Mouse (Mus musculus): Measurements from ENCODE around the gene Olfr641.

Gene Olfr641

DNA sequence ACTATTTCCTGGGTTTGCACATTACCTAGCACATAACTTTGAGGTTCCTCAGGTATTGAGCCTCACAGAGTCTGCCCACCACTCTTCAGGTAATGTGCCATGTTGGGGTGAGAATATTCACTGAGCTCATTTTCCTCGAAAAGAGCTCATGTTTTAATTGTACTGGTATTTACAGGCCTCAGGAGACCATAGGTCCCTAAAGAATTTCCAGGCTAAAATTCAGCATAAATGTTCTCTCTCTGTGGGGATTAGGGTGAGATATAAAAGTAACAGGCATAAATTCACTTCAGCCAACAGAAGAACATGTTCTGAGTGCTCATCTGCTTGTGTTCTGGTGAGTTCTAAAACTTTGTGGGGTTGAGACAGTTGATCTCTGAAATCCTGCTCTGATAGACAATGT, at the start of gene Olfr641:
TSS of gene Olfr641 (plus strand) at position 301 of the 400 bp plus-strand sequence.
- no peak for DNase-seq (ENCODE audit: low spot score in 2 of 2)

GRCm38 (mm10) chr7:103998446-103998845, 36.8 kb upstream of the Olfr641 start, which contains the start of gene Olfr638:
Gene Olfr638 (plus strand): TSS chr7:103998746.
- no peak for DNase-seq (ENCODE audit: low spot score in 2 of 2)

DNA sequence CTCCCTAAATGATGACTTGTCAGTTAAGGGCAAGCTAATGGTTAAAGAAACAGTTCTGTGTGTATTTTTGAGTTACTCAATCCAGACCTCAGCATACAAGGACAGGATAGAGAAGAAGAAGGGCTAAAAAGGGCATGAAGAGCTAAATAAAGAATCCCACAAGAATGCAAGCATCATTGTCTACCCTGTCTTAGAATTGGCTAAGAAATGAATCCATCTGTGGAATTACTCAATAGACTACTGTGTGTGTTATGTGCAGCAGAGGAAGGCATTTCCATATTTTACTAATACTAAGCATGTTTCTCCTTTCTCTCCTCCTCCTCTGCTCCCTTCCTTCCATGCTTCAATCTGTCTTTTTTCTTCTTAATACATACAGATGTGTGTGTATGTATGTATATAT, 36.1 kb upstream of the Olfr641 start:
- DNase-seq (ENCODE audit: low spot score in 2 of 2) = no peak

DNA sequence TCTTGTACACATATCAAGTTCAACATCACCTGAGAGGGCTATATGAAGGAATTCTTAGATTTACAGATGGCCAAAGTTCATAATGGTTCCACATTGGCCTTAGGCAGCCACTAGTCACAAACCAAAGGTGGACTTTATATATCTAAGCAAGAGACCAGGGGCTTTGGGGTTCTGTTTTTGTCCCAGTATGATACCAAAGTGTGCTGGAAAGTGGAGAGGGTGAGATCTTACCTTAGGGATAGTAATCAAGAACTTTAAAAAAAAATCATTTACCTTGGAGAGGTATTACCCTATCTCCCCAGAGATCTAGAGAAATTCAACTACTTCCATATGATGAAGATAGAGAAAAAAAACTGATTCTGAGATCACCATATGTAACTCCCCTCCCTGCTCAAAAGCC, 18.0 kb upstream of the Olfr641 start, which contains the start of gene Olfr639:
TSS of gene Olfr639 (minus strand) at position 101 of the 400 bp plus-strand sequence.
- no peak for DNase-seq (ENCODE audit: low spot score in 2 of 2)

DNA sequence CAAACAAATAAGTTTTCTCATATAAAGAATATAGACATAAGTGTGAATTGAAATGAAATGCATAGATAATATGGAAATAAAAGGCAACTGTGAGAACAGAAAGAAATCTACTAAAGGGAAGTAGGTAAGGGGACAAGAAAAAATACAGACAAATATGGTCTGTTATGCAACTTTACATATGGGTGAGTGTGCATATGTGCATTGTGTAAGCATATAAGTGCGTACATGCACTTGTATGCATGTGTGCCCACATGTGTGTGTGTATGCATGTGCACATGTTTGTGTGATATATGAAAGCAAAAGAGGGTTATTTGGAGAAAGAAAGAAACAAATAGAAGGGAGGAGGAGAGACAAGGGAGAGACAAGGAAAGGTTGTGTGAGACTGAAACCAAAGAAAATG, 16.3 kb upstream of the Olfr641 start:
- DNase-seq (ENCODE audit: low spot score in 2 of 2) = no peak

GRCm38 (mm10) chr7:104021651-104022050, 13.6 kb upstream of the Olfr641 start:
- DNase-seq (ENCODE audit: low spot score in 2 of 2) = no peak

GRCm38 (mm10) chr7:104025473-104025872, 9.8 kb upstream of the Olfr641 start, which contains the start of gene Olfr640:
Gene Olfr640 (minus strand): TSS chr7:104025573.
- DNase-seq (ENCODE audit: low spot score in 2 of 2) = no peak

DNA sequence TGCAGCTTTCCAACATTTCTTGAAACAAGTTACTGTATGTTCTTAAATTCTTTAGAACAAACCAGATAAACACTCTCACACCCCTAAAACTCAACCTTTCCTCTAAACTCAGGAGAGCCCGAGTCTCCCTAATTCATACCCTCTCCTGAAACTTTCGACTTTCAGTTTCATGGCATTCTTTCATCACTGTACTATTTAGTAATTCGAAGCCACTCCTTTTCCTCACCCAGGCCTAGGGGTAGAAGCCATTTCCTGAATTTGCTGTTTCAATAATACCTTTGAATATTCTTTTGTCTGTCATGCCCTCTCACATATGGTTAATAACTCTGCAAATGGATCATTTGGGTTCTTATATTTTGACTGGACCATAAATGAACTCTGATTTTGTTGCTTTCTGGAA, 8.3 kb upstream of the Olfr641 start:
- no peak for DNase-seq (ENCODE audit: low spot score in 2 of 2)

GRCm38 (mm10) chr7:104050745-104051144, 15.5 kb downstream of the Olfr641 start:
- DNase-seq (ENCODE audit: low spot score in 2 of 2) = no peak

GRCm38 (mm10) chr7:104052566-104052965, 17.3 kb downstream of the Olfr641 start, which contains the start of gene Olfr642:
Gene Olfr642 (minus strand): TSS chr7:104052666.
- DNase-seq (ENCODE audit: low spot score in 2 of 2) = no peak

- DNase-seq (ENCODE audit: low spot score in 2 of 2) = no peak
Observed at GRCm38 (mm10) chr7:104059215-104059614, 24.0 kb downstream of the Olfr641 start.

- DNase-seq (ENCODE audit: low spot score in 2 of 2) = no peak
Observed at GRCm38 (mm10) chr7:104061345-104061744, 26.1 kb downstream of the Olfr641 start, which contains the start of gene 4930516K23Rik. Gene 4930516K23Rik (minus strand): TSS chr7:104061445.

DNA sequence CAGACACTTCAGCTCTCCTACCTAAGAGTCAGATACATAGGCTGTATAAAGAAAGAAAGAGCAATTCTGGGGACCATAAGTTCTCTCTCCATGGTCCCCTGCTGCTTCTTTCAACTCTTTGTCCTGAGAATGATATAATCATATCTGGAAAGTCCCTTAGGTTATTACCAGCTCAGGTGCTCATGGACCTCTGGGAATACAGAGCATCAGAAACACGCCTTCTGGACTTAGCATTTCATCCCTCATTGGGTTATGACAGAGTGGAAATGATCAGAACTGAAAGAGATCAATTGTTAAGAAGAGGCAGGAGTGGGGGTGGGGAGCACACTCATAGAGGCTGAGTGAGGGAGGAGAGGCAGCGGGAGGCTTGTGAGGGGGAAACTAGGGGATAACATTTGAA, 36.5 kb downstream of the Olfr641 start, which contains the start of gene Olfr644:
TSS of gene Olfr644 (minus strand) at position 101 of the 400 bp plus-strand sequence.
- no peak for DNase-seq (ENCODE audit: low spot score in 2 of 2)

- DNase-seq (ENCODE audit: low spot score in 2 of 2) = no peak
Observed at GRCm38 (mm10) chr7:104085365-104085764, 50.1 kb downstream of the Olfr641 start, which contains the start of gene Olfr645. Gene Olfr645 (minus strand): TSS chr7:104085465.
